Mouse (Mus musculus): ENCODE measurements at regions not wholly inside any gene's neighbourhood (a gene's known extent, or its start where the extent isn't known, plus 50 kb on each side); places are given as distances from the start of the nearest gene placed in this dataset.

DNA sequence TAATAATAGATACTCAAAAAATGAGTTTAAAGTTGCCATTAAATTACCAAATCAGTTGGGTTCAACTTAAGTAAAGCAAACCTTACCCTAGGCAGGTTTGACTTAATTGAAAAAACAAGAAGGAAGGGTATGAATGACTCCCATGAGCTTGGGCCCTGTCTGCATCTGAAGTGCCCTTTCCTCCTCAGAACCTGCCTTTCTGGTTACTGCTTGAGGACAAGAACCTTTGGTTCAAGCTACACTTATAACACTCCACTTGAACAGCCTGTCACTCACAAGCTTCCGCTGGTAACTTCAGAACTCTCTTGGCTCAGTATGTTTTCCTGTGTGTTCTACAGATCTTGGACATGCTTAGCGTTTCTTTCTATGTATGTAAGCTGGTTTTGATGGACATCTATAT, 59.6 kb upstream of the Slc40a1 start:
- in situ Hi-C loops (cut with MboI; ENCODE audit: unreplicated experiment in 2 of 2) = no loop called here

DNA sequence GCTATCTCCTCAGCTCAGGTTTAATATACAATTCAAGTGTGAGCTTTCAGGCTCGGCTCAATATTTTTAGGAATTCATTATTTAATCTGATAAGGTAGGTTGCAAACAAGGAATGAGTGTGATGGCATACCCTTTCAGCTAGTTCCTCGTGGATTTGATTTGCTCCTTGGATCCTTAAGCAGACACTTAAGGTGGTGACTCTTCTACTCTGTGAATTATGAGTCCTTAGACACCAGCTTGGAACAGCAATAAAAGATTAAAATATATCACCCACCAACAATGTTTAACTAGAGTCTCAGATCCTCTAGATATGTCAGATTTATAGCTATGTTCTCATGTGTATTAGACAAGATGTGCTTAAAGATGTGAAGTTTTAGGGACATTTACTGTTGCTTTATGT, 60.4 kb upstream of the Slc40a1 start:
- in situ Hi-C loops (cut with MboI; ENCODE audit: unreplicated experiment in 2 of 2) = no loop called here

DNA sequence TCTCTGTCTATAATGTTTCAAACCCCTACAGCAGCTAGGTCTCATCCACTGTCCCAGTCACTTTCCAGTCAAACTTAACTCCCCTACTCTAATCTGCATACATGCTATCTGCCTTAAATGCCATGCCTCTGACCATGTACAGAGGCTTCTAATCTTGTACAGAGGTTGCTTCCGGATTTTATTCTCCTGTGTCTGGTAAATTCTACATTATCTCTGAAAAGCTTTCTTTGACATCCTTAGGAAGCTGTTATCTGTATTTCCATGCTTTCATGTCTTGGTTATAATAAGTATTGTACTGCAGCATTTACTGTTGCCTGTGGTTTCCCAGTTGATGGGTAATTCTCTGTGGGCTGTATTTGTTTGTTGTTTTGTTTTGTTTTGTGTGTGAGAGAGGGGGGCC, 63.9 kb upstream of the Dnah7b start:
- in situ Hi-C loops (cut with MboI; ENCODE audit: unreplicated experiment in 2 of 2) = loop anchor here in 1 of 2 experiments (25.0 kb wide), 2 partner anchors 565 to 1265 kb away; no protein-coding TSS in a partner anchor

DNA sequence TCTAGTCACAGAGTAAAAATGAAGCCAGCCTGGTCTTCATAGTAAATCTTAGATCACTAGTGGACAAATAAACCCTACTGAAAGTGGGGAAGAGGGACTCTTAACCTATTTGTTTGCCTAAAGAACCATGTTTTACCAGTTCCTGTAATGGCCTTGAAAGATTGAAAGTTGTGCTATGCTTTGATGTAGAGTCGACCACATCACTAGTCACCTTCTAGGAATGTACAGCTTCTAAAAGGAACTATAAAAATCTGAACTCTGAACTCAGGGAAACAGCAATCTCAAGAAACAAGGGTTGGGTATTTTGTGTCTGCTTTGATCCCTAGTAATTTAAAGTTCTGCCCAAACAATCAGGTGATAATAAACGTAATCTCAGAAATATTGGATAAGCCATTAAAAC, 62.6 kb upstream of the Dnah7b start:
- in situ Hi-C loops (cut with MboI; ENCODE audit: unreplicated experiment in 2 of 2) = loop anchor here in 1 of 2 experiments (25.0 kb wide), 2 partner anchors 566 to 1266 kb away; no protein-coding TSS in a partner anchor

DNA sequence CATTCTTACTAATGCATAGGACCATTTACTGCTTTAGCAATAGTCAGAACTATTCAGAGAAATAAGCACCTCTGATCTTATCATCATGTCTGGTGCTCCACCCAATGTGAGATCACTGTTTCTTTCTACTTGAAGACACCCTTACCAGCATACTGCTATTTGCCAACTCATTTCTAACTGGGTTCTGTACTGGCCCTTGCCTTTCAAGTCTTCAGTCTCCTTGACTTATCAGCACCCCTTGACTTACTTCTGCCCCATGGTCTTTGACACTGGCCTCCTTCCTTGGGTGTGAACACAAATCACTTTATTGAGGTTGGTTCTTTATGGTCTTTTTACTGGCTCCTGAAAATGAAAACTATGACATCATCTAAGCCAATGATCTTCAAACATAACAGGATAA, 59.3 kb upstream of the Dnah7b start:
- in situ Hi-C loops (cut with MboI; ENCODE audit: unreplicated experiment in 2 of 2) = loop anchor here in 1 of 2 experiments (25.0 kb wide), 2 partner anchors 569 to 1269 kb away; no protein-coding TSS in a partner anchor

All from v-Abl transformed pro-B cells (cell line).